Mouse (Mus musculus): Measurements from ENCODE around the gene Cops4. TPM values are rescaled to one million over a fixed set of nuclear protein-coding genes. Genes with fewer than 3 reads are reported as not detected.
A peak's percentile ranks its signal among the peaks of the same experiment; 100 is the strongest.

The Cops4 gene
- polyA plus RNA-seq, 1 experiment: 14.4 TPM

DNA sequence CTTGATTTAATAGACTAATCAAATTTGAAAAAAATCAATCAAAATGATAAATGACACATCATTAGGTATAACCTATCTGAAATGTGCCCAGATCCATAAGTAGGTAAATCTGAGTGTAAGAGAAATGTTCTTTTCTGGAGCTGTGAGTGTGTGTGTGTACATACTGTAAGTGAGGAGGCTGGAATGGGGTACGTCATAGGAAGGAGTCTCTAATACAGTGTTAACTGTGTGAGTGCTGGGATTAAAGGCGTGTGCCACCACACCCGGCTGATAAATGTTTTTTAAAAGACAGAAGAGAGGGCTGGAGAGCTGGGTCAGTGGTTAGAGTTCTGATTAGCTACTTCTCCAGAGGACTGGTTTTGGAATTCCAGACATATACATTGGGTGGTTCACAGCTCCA, 7.5 kb downstream of the Cops4 start:
- TF ChIP-seq GATA1 (IDR thresholded peaks at IDR 0.05; ENCODE audit: borderline replicate concordance, low read length) (no peak), FLI1 (IDR thresholded peaks at IDR 0.05; ENCODE audit: low read length) (no peak)
- Histone ChIP-seq H3K9me3 (no peaks in the 10 kb centered on the region), H3K4me1 (peaks cover 70% of the 10 kb centered on the region), H3K4me3 (replicated peaks) (peak overlapping the region; percentile 84), H3K27me3 (replicated peaks) (no peaks in the 10 kb centered on the region), H3K36me3 (replicated peaks; ENCODE audit: low read length) (peaks cover 51% of the 10 kb centered on the region)

- H3K4me1 ChIP-seq: peaks cover 66% of the 10 kb centered on the region
- peak overlapping the region; percentile 84 for H3K4me3 ChIP-seq (replicated peaks)
- no peaks in the 10 kb centered on the region for H3K9me3 ChIP-seq
- H3K36me3 ChIP-seq (replicated peaks; ENCODE audit: low read length): peaks cover 56% of the 10 kb centered on the region
- TF ChIP-seq FLI1 (IDR thresholded peaks at IDR 0.05; ENCODE audit: low read length) (no peak), GATA1 (IDR thresholded peaks at IDR 0.05; ENCODE audit: borderline replicate concordance, low read length) (no peak)
- H3K27me3 ChIP-seq (replicated peaks): no peaks in the 10 kb centered on the region
Observed at GRCm38 (mm10) chr5:100526164-100526563, 8.1 kb downstream of the Cops4 start.

- Histone ChIP-seq H3K36me3 (replicated peaks; ENCODE audit: low read length) (peaks cover 89% of the 10 kb centered on the region), H3K9me3 (no peaks in the 10 kb centered on the region), H3K4me1 (peaks cover 11% of the 10 kb centered on the region; the same call in 1 of the 2 replicates), H3K4me3 (replicated peaks) (no peak overlapping the region), H3K27me3 (replicated peaks) (no peaks in the 10 kb centered on the region)
- no peak for TF ChIP-seq GATA1 (IDR thresholded peaks at IDR 0.05; ENCODE audit: borderline replicate concordance, low read length)
- no peak for TF ChIP-seq FLI1 (IDR thresholded peaks at IDR 0.05; ENCODE audit: low read length)
Observed at GRCm38 (mm10) chr5:100535826-100536225, 17.7 kb downstream of the Cops4 start.

GRCm38 (mm10) chr5:100536638-100537037, 18.5 kb downstream of the Cops4 start:
- no peaks in the 10 kb centered on the region for H3K9me3 ChIP-seq
- peaks cover 89% of the 10 kb centered on the region for H3K36me3 ChIP-seq (replicated peaks; ENCODE audit: low read length)
- H3K4me1 ChIP-seq: peaks cover 10% of the 10 kb centered on the region; the same call in 1 of the 2 replicates
- TF ChIP-seq GATA1 (IDR thresholded peaks at IDR 0.05; ENCODE audit: borderline replicate concordance, low read length) (no peak), FLI1 (IDR thresholded peaks at IDR 0.05; ENCODE audit: low read length) (no peak)
- no peaks in the 10 kb centered on the region for H3K27me3 ChIP-seq (replicated peaks)
- no peak overlapping the region for H3K4me3 ChIP-seq (replicated peaks)

GRCm38 (mm10) chr5:100546294-100547080, 28.4 kb downstream of the Cops4 start:
- TF ChIP-seq GATA1 (IDR thresholded peaks at IDR 0.05; ENCODE audit: borderline replicate concordance, low read length) (no peak), FLI1 (IDR thresholded peaks at IDR 0.05; ENCODE audit: low read length) (no peak)
- H3K4me3 ChIP-seq (replicated peaks): no peak overlapping the region
- H3K4me1 ChIP-seq: peaks cover 7% of the 10 kb centered on the region; the same call in 1 of the 2 replicates
- H3K27me3 ChIP-seq (replicated peaks): no peaks in the 10 kb centered on the region
- no peaks in the 10 kb centered on the region for H3K9me3 ChIP-seq
- peaks cover 87% of the 10 kb centered on the region for H3K36me3 ChIP-seq (replicated peaks; ENCODE audit: low read length)

DNA sequence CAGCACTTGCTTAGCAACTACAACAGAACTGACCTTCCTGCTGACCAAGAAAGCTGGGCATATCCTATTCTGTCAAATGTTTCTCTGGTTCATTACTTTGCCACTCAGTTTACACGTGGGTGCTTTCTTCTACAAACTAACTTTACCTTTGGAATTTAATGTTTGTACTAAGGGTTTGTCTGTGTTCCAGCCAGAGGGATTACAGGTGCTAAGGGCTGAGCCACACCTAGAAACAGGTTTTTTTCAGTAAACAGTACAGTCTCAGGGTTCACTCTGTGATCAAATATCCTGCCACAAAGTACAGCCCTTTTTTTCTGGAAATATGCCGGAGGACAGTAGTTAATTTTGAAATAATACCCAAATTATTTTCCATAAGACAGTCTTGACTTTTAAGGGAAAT, 30.1 kb downstream of the Cops4 start:
- no peak overlapping the region for H3K4me3 ChIP-seq (replicated peaks)
- H3K4me1 ChIP-seq: peaks cover 7% of the 10 kb centered on the region; the same call in 1 of the 2 replicates
- H3K36me3 ChIP-seq (replicated peaks; ENCODE audit: low read length): peaks cover 71% of the 10 kb centered on the region
- H3K27me3 ChIP-seq (replicated peaks): peaks cover 1% of the 10 kb centered on the region
- no peak for TF ChIP-seq FLI1 (IDR thresholded peaks at IDR 0.05; ENCODE audit: low read length)
- no peaks in the 10 kb centered on the region for H3K9me3 ChIP-seq

GRCm38 (mm10) chr5:100549311-100549710, 31.2 kb downstream of the Cops4 start:
- Histone ChIP-seq H3K36me3 (replicated peaks; ENCODE audit: low read length) (peaks cover 60% of the 10 kb centered on the region), H3K27me3 (replicated peaks) (peaks cover 3% of the 10 kb centered on the region), H3K4me1 (peaks cover 9% of the 10 kb centered on the region; the same call in 1 of the 2 replicates), H3K4me3 (replicated peaks) (no peak overlapping the region), H3K9me3 (no peaks in the 10 kb centered on the region)
- no peak for TF ChIP-seq GATA1 (IDR thresholded peaks at IDR 0.05; ENCODE audit: borderline replicate concordance, low read length)
- no peak for TF ChIP-seq FLI1 (IDR thresholded peaks at IDR 0.05; ENCODE audit: low read length)

DNA sequence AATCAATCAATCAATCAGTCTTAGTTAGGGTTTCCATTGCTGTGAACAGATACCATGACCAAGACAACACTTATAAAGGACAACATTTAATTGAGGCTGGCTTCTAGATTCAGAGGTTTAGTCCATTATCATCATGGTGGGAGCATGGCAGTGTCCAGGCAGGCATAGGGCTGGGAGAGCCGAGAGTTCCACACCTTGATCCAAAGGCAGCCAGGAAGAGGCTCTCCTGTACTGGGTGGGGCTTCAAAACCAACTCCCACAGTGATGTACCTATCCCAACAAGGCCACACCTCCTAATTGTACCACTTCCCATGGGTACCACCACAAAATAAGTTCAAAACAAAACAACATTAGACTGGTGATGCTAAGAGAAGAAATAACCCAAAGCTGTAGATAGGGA, 32.0 kb downstream of the Cops4 start:
- TF ChIP-seq FLI1 (IDR thresholded peaks at IDR 0.05; ENCODE audit: low read length): no peak
- TF ChIP-seq GATA1 (IDR thresholded peaks at IDR 0.05; ENCODE audit: borderline replicate concordance, low read length): no peak
- H3K4me1 ChIP-seq: peaks cover 9% of the 10 kb centered on the region; the same call in 1 of the 2 replicates
- no peaks in the 10 kb centered on the region for H3K9me3 ChIP-seq
- no peak overlapping the region for H3K4me3 ChIP-seq (replicated peaks)
- H3K36me3 ChIP-seq (replicated peaks; ENCODE audit: low read length): peaks cover 51% of the 10 kb centered on the region
- peaks cover 3% of the 10 kb centered on the region for H3K27me3 ChIP-seq (replicated peaks)

DNA sequence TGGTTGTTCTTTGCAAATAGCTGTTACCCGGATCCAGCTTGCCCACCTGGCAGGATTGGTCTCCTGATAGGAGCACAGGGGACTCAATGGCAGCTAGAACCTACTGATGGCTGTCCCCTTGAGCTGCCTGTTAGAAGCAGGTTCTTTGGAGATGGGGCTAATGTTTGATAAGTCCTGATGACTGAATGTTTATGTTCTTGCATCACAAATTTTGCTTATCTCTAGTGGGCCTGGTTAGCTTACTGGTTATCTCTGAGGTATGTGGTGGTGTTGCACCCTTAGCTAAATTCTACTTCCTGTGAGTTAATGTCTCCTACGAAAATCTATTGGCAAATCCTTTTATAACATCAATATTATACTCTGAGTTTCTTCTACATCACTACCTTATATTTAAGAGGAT, 33.8 kb downstream of the Cops4 start:
- Histone ChIP-seq H3K36me3 (replicated peaks; ENCODE audit: low read length) (peaks cover 35% of the 10 kb centered on the region), H3K27me3 (replicated peaks) (peaks cover 3% of the 10 kb centered on the region), H3K4me3 (replicated peaks) (no peak overlapping the region), H3K9me3 (no peaks in the 10 kb centered on the region), H3K4me1 (peaks cover 11% of the 10 kb centered on the region)
- TF ChIP-seq GATA1 (IDR thresholded peaks at IDR 0.05; ENCODE audit: borderline replicate concordance, low read length): no peak
- TF ChIP-seq FLI1 (IDR thresholded peaks at IDR 0.05; ENCODE audit: low read length): no peak

- Histone ChIP-seq H3K4me3 (replicated peaks) (no peak overlapping the region), H3K4me1 (peaks cover 19% of the 10 kb centered on the region), H3K27me3 (replicated peaks) (peaks cover 3% of the 10 kb centered on the region), H3K9me3 (no peaks in the 10 kb centered on the region), H3K36me3 (replicated peaks; ENCODE audit: low read length) (peaks cover 21% of the 10 kb centered on the region)
- TF ChIP-seq FLI1 (IDR thresholded peaks at IDR 0.05; ENCODE audit: low read length) (no peak), GATA1 (IDR thresholded peaks at IDR 0.05; ENCODE audit: borderline replicate concordance, low read length) (no peak)
Observed at GRCm38 (mm10) chr5:100553426-100553825, 35.3 kb downstream of the Cops4 start.

Data from megakaryocyte, embryonic 14.5 days (primary cell).